Mouse (Mus musculus) c-Kit-positive CD71-positive TER-119-negative erythroid progenitor cells, embryonic 14.5 days (primary cell): ENCODE results near the gene Ttyh3.

Experiments used
- DNase-seq: peaks from one replicate; pipeline ENCODE4 v3.0.0-alpha.2; 2013; ENCODE audit warnings: low read depth

Gene Ttyh3

DNA sequence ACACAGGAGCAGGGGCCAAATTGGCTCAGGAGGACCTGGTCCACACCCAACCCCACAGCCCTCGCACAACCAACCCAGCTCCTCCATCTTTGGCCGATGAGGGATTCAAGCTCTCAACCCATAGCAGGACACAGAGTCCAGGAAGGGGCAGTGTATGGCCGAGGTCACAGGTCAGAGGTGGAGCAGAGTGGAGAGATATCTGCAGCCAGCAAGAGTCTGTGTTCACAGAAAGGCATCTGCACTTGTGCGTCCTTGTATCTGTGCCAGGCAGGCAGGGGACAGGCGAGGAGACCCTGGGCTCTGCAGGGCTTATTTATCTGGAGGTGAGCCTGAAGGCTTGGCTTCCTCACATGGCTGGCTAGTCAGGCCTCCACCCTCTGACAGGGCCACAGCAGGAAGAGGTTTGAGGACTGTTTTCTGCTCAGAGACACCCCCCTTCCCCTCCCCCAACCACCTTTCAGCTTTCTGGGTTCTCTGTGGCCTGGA, 73.4 kb downstream of the Ttyh3 start:
- DNase-seq: no peak

DNA sequence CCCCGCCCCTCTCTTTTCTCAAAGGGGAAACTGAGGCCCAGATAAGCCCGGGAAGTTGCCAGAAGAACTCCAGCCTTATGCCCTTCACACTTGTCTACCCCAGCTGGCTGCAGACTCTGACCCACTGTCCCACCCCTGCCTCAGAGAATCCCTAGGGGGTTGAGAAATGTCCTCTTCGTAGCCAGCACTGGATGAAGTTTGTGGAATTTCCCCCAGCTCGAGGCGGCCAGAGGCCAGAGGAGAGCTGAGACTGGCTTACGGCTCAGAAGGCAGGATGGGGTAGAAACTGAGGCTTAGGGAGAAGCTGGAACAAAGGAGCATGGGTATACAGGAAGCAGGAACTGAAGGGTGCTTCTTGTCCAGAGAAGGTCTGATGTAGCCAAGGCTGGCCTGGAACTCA, 76.2 kb downstream of the Ttyh3 start:
- DNase-seq: no peak

DNA sequence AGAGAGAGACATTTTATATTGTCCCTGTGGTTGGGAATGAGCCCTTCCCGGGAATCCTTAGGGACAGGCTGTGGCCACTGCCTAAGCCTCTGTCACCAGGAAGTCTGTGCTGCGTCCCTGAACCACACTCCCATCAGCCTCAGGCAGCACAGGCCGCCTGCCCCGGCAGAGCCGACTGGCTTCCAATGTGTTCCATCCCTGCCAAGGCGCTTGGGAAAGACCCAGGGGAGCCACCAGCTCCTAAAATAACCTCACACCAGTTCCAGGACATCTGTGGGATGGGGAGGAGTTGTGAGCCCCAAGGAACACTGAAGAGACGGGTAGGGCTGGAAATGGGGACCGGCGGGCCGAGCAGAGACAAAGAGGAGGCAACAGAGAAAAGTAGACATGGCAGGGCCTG, 77.2 kb downstream of the Ttyh3 start:
- no peak for DNase-seq

DNA sequence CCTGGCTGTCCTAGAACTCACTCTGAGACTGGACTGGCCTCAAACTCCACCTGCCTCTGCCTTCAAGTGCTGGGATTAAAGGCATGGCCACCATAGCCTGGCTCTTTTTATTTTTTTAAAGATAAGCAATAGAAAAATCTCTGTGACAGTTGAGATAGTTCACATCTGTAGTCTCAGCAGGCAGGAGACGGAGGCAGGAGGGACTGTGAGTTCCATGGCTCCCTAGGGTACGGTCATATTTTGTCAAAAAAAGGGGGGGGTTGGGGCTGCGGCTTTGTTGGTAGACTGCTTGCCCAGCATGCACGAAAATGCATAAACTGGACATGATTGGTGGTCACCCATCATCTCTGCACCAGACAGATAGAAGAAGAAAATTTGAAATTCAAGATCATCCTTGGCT, 77.6 kb downstream of the Ttyh3 start:
- DNase-seq: no peak
